Mouse (Mus musculus): ENCODE results near the gene Zp1.
A peak's percentile ranks its signal among the peaks of the same experiment; 100 is the strongest.

The Zp1 gene

GRCm38 (mm10) chr19:10921058-10921457, 626 bp upstream of the Zp1 start:
- no peak for DNase-seq (ENCODE audit: low spot score)

- DNase-seq (ENCODE audit: low spot score) = no peak
Measured at GRCm38 (mm10) chr19:10918321-10918991, 2.0 kb downstream of the Zp1 start.

- no peak for DNase-seq (ENCODE audit: low spot score)
Measured at GRCm38 (mm10) chr19:10916506-10916905, 3.9 kb downstream of the Zp1 start.

- DNase-seq (ENCODE audit: low spot score) = no peak
Measured at GRCm38 (mm10) chr19:10914870-10915269, 5.6 kb downstream of the Zp1 start.

GRCm38 (mm10) chr19:10914291-10914690, 6.1 kb downstream of the Zp1 start:
- no peak for DNase-seq (ENCODE audit: low spot score)

- no peak for DNase-seq (ENCODE audit: low spot score)
Measured at GRCm38 (mm10) chr19:10909087-10909721, 11.2 kb downstream of the Zp1 start.

GRCm38 (mm10) chr19:10907891-10908290, 12.5 kb downstream of the Zp1 start:
- DNase-seq (ENCODE audit: low spot score) = peak; percentile 75

GRCm38 (mm10) chr19:10905728-10906000, 14.8 kb downstream of the Zp1 start:
- no peak for DNase-seq (ENCODE audit: low spot score)

GRCm38 (mm10) chr19:10904927-10905727, 15.3 kb downstream of the Zp1 start:
- DNase-seq (ENCODE audit: low spot score) = peak; percentile 68

GRCm38 (mm10) chr19:10904512-10904911, 15.9 kb downstream of the Zp1 start:
- no peak for DNase-seq (ENCODE audit: low spot score)

- no peak for DNase-seq (ENCODE audit: low spot score)
Measured at GRCm38 (mm10) chr19:10901046-10901445, 19.4 kb downstream of the Zp1 start.

- peak; percentile 55 for DNase-seq (ENCODE audit: low spot score)
Measured at GRCm38 (mm10) chr19:10900315-10900714, 20.1 kb downstream of the Zp1 start.

GRCm38 (mm10) chr19:10897491-10897890, 22.9 kb downstream of the Zp1 start:
- no peak for DNase-seq (ENCODE audit: low spot score)

- no peak for DNase-seq (ENCODE audit: low spot score)
Measured at GRCm38 (mm10) chr19:10896849-10897248, 23.6 kb downstream of the Zp1 start.

GRCm38 (mm10) chr19:10895708-10896107, 24.7 kb downstream of the Zp1 start:
- DNase-seq (ENCODE audit: low spot score) = no peak

GRCm38 (mm10) chr19:10895016-10895528, 25.4 kb downstream of the Zp1 start, which contains the start of gene Prpf19:
Gene Prpf19, plus strand, starts transcription at chr19:10895231.
- DNase-seq (ENCODE audit: low spot score) = peak; percentile 99

GRCm38 (mm10) chr19:10892201-10892600, 28.2 kb downstream of the Zp1 start:
- DNase-seq (ENCODE audit: low spot score) = no peak

GRCm38 (mm10) chr19:10881426-10882154, 38.8 kb downstream of the Zp1 start, which contains the start of gene Tmem109:
Gene Tmem109, minus strand, starts transcription at chr19:10882001.
- peak; percentile 94 for DNase-seq (ENCODE audit: low spot score)

GRCm38 (mm10) chr19:10880975-10881425, 39.4 kb downstream of the Zp1 start:
- no peak for DNase-seq (ENCODE audit: low spot score)

GRCm38 (mm10) chr19:10880085-10880974, 40.1 kb downstream of the Zp1 start:
- DNase-seq (ENCODE audit: low spot score) = no peak
